Mouse (Mus musculus) limb, embryonic 11.5 days (tissue): ENCODE data around the gene Tmem132e. TPM values are rescaled to one million over a fixed set of nuclear protein-coding genes. Genes with fewer than 3 reads are reported as not detected.

ENCODE experiments used
- ATAC-seq: fragments of 200-750 bp; cut with Nextera tagmentation; 2 replicates; pipeline ENCODE4 v1.8.0; 2017; ENCODE audit warnings: low read depth; ENCODE audit not compliant: insufficient number of reproducible peaks, low FRiP score, low TSS enrichment
- DNase-seq: peaks from one replicate; pipeline ENCODE4 v3.0.0-alpha.2; 2015; ENCODE audit warnings: low spot score
- H3K27ac ChIP-seq: fragments of 300-500 bp; sonication (generic); replicated peaks from 2 replicates; pipeline ENCODE4 v1.5.1; 2014; ENCODE audit warnings: low read depth, mild to moderate bottlenecking, low read length
- H3K27me3 ChIP-seq: fragments of 300-500 bp; sonication (generic); 2 replicates; pipeline ENCODE4 v1.6.1; 2014; ENCODE audit warnings: mild to moderate bottlenecking, low read length, mixed read lengths; ENCODE audit not compliant: control insufficient read depth, insufficient read depth
- H3K36me3 ChIP-seq: fragments of 300-500 bp; sonication (generic); 2 replicates; pipeline ENCODE4 v1.6.1; 2014; ENCODE audit warnings: mild to moderate bottlenecking, low read length, moderate library complexity, mixed read lengths; ENCODE audit not compliant: control insufficient read depth, insufficient read depth
- H3K4me1 ChIP-seq: fragments of 300-500 bp; sonication (generic); 2 replicates; pipeline ENCODE4 v1.6.1; 2014; ENCODE audit warnings: low read length, mixed read lengths; ENCODE audit not compliant: control insufficient read depth, insufficient read depth
- H3K4me2 ChIP-seq: fragments of 300-500 bp; sonication (generic); 2 replicates; pipeline ENCODE4 v1.6.1; 2014; ENCODE audit warnings: low read depth, mild to moderate bottlenecking, moderate library complexity; ENCODE audit not compliant: severe bottlenecking
- H3K4me3 ChIP-seq: fragments of 300-500 bp; sonication (generic); 2 replicates; pipeline ENCODE4 v1.5.1; 2014; ENCODE audit warnings: low read depth, low read length
- H3K9ac ChIP-seq: fragments of 300-500 bp; sonication (generic); 2 replicates; pipeline ENCODE4 v1.6.1; 2014; ENCODE audit warnings: mild to moderate bottlenecking, low read length
- H3K9me3 ChIP-seq: fragments of 300-500 bp; sonication (generic); 2 replicates; pipeline ENCODE4 v1.6.1; 2016; ENCODE audit warnings: low read length; ENCODE audit not compliant: control insufficient read depth
- WGBS: fragments of 180-500 bp; shearing (Covaris S2); extraction: QIAGEN DNeasy Blood & Tissue Kit; methylation state at CpG from one replicate; pipeline ENCODE4 v1.1.7; 2014; 5-methylcytosine and 5-hydroxymethylcytosine counted together
- polyA plus RNA-seq: library from polyadenylated mRNA; unstranded; fragments of >200 nt; fragmentation: Nextera tagmentation; extraction: Ambion mirVana; gene quantifications from 2 replicates; pipeline ENCODE4 v1.2.1, GENCODE M21; 2014

The Tmem132e gene
- polyA plus RNA-seq: 0.32 and 0.38 TPM in 2 replicates

DNA sequence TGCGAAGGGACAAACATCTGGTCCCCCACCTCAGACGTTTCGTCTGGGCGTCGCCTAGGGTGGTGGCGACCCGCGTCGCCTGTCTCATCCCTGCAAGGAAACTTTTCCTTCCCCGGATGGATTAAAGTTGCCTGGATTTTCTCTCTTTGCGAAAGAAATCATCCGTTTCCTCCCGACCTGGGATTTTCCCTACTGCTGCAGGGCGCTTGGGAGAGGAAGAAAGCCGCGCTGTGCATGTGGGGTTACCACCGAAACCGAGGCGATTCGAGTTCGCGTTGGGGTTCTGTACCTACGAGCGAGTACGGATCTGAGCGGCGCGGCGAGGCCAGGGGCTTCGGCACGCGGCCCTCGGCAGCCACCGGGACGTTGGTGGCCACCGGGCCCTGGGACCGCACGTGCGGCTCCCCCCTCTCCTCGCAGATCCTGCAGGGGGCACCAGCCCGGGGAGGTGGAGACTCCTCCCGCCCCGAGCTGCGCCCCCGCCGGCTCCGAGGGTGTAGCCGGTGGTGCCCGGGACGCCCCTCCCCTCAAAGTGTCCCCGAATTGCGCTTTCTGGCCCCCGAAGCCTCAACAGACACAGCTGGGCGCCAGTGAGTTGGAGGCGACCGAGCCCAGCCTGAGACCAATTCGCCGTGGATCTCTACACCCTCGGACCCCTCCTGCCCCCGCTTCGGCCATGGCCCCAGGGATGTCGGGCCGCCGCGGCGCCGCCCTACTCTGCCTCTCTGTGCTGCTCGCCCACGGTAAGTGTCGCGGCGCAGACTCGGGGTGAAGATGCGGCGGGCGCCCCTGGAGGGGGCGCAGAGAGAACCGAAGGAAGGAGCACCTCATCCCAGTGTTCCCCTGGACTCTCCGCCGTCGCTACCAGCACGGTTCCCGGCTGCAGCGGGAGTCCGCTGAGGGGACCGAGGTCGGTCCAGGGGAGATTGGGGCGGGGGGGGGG lies at the start of gene Tmem132e:
Gene Tmem132e, plus strand, starts transcription at position 530 of the 943 bp plus-strand sequence.
- H3K4me3 ChIP-seq: peak within 1 kb of the TSS; percentile 49
- DNase-seq (peak; percentile 61), ATAC-seq (peak; percentile 37; the same call in 1 of the 2 replicates)
- H3K27ac ChIP-seq: no peak within 1 kb of the TSS
- H3K4me2 ChIP-seq: peak within 1 kb of the TSS; percentile 96
- peaks cover 72% of the 10 kb centered on the region for H3K27me3 ChIP-seq
- under 1% methylated on average over 77 of the region's 88 CpGs for WGBS
- H3K9ac ChIP-seq: peak within 1 kb of the TSS; percentile 40; the same call in 1 of the 2 replicates
- H3K9me3 ChIP-seq: no peaks in the 10 kb centered on the region
- H3K4me1 ChIP-seq: peaks cover 2% of the 10 kb centered on the region; the same call in 1 of the 2 replicates
- H3K36me3 ChIP-seq: no peaks in the 10 kb centered on the region

DNA sequence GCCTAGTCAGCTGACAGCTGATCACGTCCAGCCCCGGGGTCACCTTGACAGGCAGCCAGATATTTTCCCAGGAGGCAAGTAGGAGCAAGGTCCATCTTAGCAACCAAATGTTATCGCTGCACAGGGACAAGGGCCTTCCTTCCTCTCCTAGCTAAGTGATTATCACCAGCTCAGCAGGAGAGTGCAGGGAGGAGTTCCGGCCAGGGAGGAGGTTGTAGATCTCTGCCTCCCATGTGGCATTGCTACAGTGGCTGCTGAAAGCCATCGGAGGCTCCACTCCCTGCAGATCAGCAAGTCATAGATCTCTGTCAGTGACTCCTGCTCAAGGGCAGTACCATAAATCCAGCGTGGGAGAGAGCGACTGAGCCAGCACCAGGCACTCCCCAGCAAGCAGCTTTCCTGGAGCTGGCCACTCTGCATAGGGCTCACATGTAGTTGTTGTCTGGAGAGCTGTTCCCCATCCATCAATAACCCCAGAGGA lies 48.7 kb upstream of the Tmem132e start:
- no peak for ATAC-seq

DNA sequence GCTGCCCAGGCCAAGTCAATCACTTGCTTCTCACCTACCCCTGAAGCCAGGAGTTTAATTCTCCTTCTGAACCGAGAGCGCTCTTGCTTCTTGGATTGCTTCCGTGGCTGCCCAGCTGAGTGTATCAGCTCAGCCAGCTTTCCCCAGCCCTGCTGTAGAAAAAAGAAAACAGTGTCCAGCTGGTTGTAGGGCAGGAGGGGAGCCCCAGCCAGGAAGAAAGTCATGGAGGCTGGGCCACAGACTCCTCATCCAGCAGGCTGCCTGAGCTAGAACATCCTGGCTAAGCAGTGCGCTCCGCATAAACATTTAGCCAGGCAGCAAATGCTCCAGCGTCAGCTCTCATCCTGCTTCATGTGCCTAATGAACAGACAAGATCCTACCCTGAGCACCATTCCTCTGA lies 48.3 kb upstream of the Tmem132e start:
- Histone ChIP-seq H3K9me3 (no peaks in the 10 kb centered on the region), H3K27me3 (no peaks in the 10 kb centered on the region), H3K4me3 (no peak overlapping the region), H3K27ac (no peak overlapping the region), H3K36me3 (no peaks in the 10 kb centered on the region), H3K4me2 (no peak overlapping the region), H3K4me1 (peaks cover 7% of the 10 kb centered on the region; the same call in 1 of the 2 replicates), H3K9ac (no peak overlapping the region)
- 37% methylated on average over 6 of the region's 6 CpGs for WGBS
- ATAC-seq: no peak
- DNase-seq: peak; percentile 29

More for the DNA sequence above, 48.7 kb upstream of the Tmem132e start:
- Histone ChIP-seq H3K4me2 (no peak overlapping the region), H3K4me3 (no peak overlapping the region), H3K27ac (no peak overlapping the region), H3K9ac (no peak overlapping the region), H3K27me3 (no peaks in the 10 kb centered on the region), H3K4me1 (peaks cover 7% of the 10 kb centered on the region; the same call in 1 of the 2 replicates), H3K36me3 (no peaks in the 10 kb centered on the region), H3K9me3 (no peaks in the 10 kb centered on the region)
- WGBS: 13% methylated on average over 7 of the region's 7 CpGs
- no peak for DNase-seq

DNA sequence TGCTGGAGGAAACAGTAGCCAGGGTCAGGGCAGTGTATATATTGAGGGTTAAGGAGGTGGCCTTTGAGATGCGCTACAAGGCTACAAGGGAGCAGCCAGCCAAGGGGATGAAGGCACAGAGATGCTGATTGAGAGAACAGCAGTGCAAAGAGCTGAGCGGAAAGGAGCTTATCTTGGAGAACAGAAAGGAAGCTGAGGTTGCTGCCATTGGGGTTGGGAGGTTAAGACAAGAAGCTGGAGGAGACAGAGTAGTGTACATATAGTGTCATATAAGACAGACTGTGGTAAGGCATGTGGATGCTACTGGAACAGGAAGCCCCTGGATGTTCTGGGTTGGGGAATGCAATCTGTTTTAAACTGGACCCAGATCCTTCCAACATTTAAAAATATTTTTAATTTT lies 47.8 kb upstream of the Tmem132e start:
- WGBS: 52% methylated on average over 2 of the region's 2 CpGs
- Histone ChIP-seq H3K27me3 (no peaks in the 10 kb centered on the region), H3K36me3 (no peaks in the 10 kb centered on the region), H3K4me1 (peaks cover 7% of the 10 kb centered on the region; the same call in 1 of the 2 replicates), H3K9ac (no peak overlapping the region), H3K27ac (no peak overlapping the region), H3K4me2 (no peak overlapping the region), H3K4me3 (no peak overlapping the region), H3K9me3 (no peaks in the 10 kb centered on the region)
- no peak for DNase-seq
- ATAC-seq: no peak

DNA sequence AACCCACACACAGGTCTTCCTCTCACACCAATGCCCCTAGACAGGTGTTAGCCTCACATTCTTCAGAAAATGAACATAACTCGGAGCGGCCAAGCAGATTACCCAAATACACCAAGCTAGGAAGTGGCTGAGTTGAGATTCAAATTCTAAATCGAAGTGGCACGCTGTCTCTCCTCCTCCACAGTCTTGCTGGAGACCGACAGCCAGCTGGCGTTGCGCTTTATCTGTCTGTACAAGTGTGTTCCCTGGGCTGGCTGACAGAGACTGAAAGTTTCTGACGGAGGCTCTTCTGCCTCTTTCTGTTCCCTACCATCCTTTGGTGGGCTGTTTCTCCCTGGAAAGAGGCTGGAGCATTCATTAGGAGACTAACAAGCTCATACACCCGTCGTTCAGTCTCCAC lies 37.7 kb upstream of the Tmem132e start:
- H3K27me3 ChIP-seq: no peaks in the 10 kb centered on the region
- no peak overlapping the region for H3K4me3 ChIP-seq
- no peak for DNase-seq
- ATAC-seq: no peak
- H3K4me1 ChIP-seq: no peaks in the 10 kb centered on the region
- H3K9ac ChIP-seq: no peak overlapping the region
- 85% methylated on average over 10 of the region's 10 CpGs for WGBS
- H3K27ac ChIP-seq: no peak overlapping the region
- no peaks in the 10 kb centered on the region for H3K36me3 ChIP-seq
- no peak overlapping the region for H3K4me2 ChIP-seq
- no peaks in the 10 kb centered on the region for H3K9me3 ChIP-seq

DNA sequence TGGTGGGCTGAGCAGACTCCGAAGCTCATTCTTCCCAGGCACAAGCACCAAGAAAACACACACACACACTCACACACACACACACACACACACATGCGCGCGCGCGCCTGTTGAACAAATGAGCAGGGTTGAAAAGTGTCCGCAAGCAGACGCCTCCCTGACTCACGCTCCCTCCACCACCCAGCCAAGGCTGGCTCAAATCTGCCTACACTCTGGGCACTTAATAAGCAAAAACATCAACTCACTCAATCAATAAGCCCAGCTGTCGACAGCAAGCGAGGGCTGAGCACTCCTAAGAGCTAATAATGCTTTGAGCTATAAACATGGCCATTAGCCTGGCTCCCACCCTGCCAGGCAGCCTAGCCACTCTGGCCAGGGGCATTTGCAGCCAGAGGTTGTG lies 18.5 kb upstream of the Tmem132e start:
- no peaks in the 10 kb centered on the region for H3K4me1 ChIP-seq
- H3K27ac ChIP-seq: no peak overlapping the region
- DNase-seq (peak; percentile 23), ATAC-seq (no peak)
- 0 out of 2 replicates have a peak, but pooled peaks cover 2% of the 10 kb centered on the region for H3K27me3 ChIP-seq
- H3K4me3 ChIP-seq: no peak overlapping the region
- no peak overlapping the region for H3K9ac ChIP-seq
- H3K36me3 ChIP-seq: no peaks in the 10 kb centered on the region
- no peak overlapping the region for H3K4me2 ChIP-seq
- H3K9me3 ChIP-seq: no peaks in the 10 kb centered on the region
- WGBS: 65% methylated on average over 11 of the region's 11 CpGs

DNA sequence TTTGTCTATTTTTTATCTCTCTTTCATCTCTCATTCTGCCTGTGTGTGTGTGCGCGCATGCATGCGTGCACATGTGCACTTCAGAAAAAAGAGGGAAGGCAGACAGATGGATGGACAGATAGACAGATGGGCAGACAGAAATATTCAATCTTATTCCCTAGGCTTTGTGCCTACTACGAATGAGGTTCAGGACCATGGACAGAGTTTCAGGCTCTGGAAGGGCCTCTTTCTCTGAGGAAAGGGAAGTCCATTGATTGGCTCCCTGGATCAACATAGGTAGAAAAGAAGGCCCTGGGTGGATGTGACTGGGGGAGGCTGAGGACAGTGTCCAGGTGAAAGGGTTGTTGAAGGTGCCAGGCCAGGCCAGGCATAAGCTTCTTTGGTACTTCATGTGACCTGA lies 17.1 kb upstream of the Tmem132e start:
- Histone ChIP-seq H3K9me3 (no peaks in the 10 kb centered on the region), H3K36me3 (no peaks in the 10 kb centered on the region), H3K4me1 (no peaks in the 10 kb centered on the region), H3K4me2 (no peak overlapping the region), H3K4me3 (no peak overlapping the region), H3K9ac (no peak overlapping the region), H3K27me3 (0 out of 2 replicates have a peak, but pooled peaks cover 2% of the 10 kb centered on the region), H3K27ac (no peak overlapping the region)
- ATAC-seq (no peak), DNase-seq (peak; percentile 73)
- WGBS: 72% methylated on average over 4 of the region's 4 CpGs

DNA sequence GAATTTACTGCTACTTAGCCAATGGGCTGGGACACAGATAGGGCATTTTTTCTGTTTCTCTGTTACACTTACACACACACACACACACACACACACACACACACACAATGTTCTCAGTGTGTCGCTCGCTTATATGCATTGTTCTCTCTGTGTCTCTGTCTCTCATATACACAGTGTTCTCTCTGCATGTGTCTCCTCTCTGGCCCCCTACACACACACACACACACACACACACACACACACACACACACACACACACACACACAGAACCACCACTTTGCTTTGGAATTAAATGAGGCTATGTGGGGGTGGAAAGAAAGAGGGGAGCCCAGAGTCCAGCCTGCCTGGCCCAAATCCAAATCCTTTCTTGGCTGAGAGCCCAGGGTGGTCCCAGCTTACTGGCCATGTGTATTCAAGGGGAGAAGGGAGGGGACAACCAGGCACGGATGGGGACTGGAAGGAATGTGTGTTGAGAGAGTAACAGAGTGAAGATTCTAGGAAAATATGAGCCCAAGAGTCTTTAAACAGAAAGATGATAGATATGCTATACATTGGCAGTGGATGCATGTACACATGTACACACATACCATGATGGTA lies 8.0 kb upstream of the Tmem132e start:
- Histone ChIP-seq H3K4me2 (no peak overlapping the region), H3K36me3 (no peaks in the 10 kb centered on the region), H3K4me1 (no peaks in the 10 kb centered on the region), H3K27ac (no peak overlapping the region), H3K9ac (no peak overlapping the region), H3K9me3 (no peaks in the 10 kb centered on the region), H3K4me3 (no peak overlapping the region), H3K27me3 (peaks cover 9% of the 10 kb centered on the region)
- no peak for ATAC-seq
- DNase-seq: no peak
- WGBS: 80% methylated on average over 3 of the region's 3 CpGs
